In the genomic region with DNA sequence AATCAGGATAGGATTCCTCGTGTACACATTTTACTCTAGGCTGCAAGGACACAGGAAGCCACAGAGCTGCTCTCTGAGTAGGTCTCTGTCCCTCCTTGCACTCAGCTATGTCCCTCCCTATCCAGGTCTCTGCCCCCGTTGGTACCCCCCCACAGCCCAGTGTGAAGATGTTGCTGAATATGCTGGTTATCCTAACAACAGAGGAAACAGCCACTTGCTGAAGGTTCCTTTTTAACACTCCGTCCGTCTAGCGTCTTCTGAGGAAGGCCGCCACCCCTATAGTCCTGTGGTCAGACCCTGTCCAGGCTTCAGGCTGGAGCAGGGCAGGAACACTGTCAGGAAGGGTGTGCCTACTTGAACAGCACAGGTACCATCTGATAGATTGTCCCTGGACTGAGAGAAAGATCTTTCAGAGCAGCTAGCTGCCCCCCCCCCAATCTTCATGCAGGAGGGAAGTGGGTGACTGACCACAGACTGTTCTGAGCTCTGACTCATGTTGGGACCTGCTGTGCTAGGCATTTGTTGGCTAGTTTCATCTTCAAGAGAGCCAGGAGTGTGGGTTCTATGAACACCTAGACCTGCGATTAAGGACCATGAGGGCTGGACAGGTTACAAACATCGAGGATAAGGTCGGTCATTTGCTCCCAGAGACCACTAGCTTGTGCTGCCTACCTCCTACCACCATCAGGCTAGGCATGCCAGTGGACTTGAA, we compare ENCODE assay signal across 8 mouse cellular contexts. TPM values are rescaled to one million over a fixed set of nuclear protein-coding genes. Genes with fewer than 3 reads are reported as not detected.
DNase-seq lines count a peak whose midpoint lies in the region; ATAC-seq and TF ChIP-seq lines count a peak whose summit lies in the region.

No protein-coding gene starts in this region.

- H3K27ac ChIP-seq in lung, embryonic 15.5 days, result no peak overlapping the region
- peak overlapping the region; percentile 94 for H3K27ac ChIP-seq in bone marrow macrophage, adult 2 months (ENCODE audit: insufficient read depth, low read depth, low read length)
- H3K27ac ChIP-seq in hindbrain, embryonic 15.5 days (replicated peaks), result no peak overlapping the region
- no peak overlapping the region for H3K27ac ChIP-seq in forebrain, embryonic 11.5 days (ENCODE audit: low read depth, low read length)

- TF ChIP-seq CTCF in bone marrow macrophage, adult 2 months (IDR thresholded peaks at IDR 0.05; ENCODE audit: low read depth, low read length), result no peak

- no peaks in the 10 kb centered on the region for H3K27me3 ChIP-seq in lung, embryonic 15.5 days
- H3K27me3 ChIP-seq in hindbrain, embryonic 15.5 days, result no peaks in the 10 kb centered on the region
- no peaks in the 10 kb centered on the region for H3K27me3 ChIP-seq in forebrain, embryonic 11.5 days (ENCODE audit: control insufficient read depth, insufficient read depth, low read length)

- 75% methylated on average over 9 of the region's 9 CpGs for WGBS in lung, embryonic 15.5 days
- 88% methylated on average over 9 of the region's 9 CpGs for WGBS in hindbrain, embryonic 15.5 days
- WGBS in forebrain, embryonic 11.5 days, result 85% methylated on average over 9 of the region's 9 CpGs

- DNase-seq in lung, postnatal 25 days (ENCODE audit: low spot score), result no peak
- peak; percentile 71 to 73 for DNase-seq in natural killer cell, adult 2 months (ENCODE audit: low spot score in 2 of 2)
- DNase-seq in forebrain, embryonic 11.5 days (ENCODE audit: low spot score), result no peak
- no peak for DNase-seq in spleen, postnatal 36 days (ENCODE audit: low spot score in 2 of 2)
- no peak for DNase-seq in embryo, embryonic 9.5 days (ENCODE audit: extremely low spot score)

- H3K36me3 ChIP-seq in lung, embryonic 15.5 days, result no peaks in the 10 kb centered on the region
- H3K36me3 ChIP-seq in hindbrain, embryonic 15.5 days, result no peaks in the 10 kb centered on the region
- no peaks in the 10 kb centered on the region for H3K36me3 ChIP-seq in forebrain, embryonic 11.5 days (ENCODE audit: control insufficient read depth, insufficient read depth, low read length)

- ATAC-seq in lung, embryonic 15.5 days (ENCODE audit: borderline replicate concordance, extremely low read depth, low FRiP score, low TSS enrichment), result no peak
- no peak for ATAC-seq in hindbrain, embryonic 15.5 days (ENCODE audit: low FRiP score, low read depth)
- no peak for ATAC-seq in forebrain, embryonic 11.5 days (replicated peaks; ENCODE audit: low FRiP score)

- H3K4me3 ChIP-seq in lung, embryonic 15.5 days, result peak overlapping the region; percentile 38
- peak overlapping the region; percentile 78 for H3K4me3 ChIP-seq in bone marrow macrophage, adult 2 months (ENCODE audit: insufficient read depth, low read length)
- H3K4me3 ChIP-seq in hindbrain, embryonic 15.5 days, result no peak overlapping the region
- H3K4me3 ChIP-seq in forebrain, embryonic 11.5 days (ENCODE audit: low read depth, low read length), result no peak overlapping the region

- no peaks in the 10 kb centered on the region for H3K4me1 ChIP-seq in lung, embryonic 15.5 days
- H3K4me1 ChIP-seq in bone marrow macrophage, adult 2 months (ENCODE audit: control insufficient read depth, insufficient read depth, low read length), result peaks cover 44% of the 10 kb centered on the region
- H3K4me1 ChIP-seq in hindbrain, embryonic 15.5 days (replicated peaks), result no peaks in the 10 kb centered on the region
- no peaks in the 10 kb centered on the region for H3K4me1 ChIP-seq in forebrain, embryonic 11.5 days (replicated peaks; ENCODE audit: control insufficient read depth, insufficient read depth, low read length)

- no peak for TF ChIP-seq POLR2A in bone marrow macrophage, adult 2 months (IDR thresholded peaks at IDR 0.05; ENCODE audit: borderline replicate concordance, low read depth, low read length)

- peak overlapping the region; percentile 46 for H3K4me2 ChIP-seq in lung, embryonic 15.5 days
- H3K4me2 ChIP-seq in hindbrain, embryonic 15.5 days, result 0 out of 2 replicates have a peak overlapping the region, but pooled peaks have one; percentile 19
- no peak overlapping the region for H3K4me2 ChIP-seq in forebrain, embryonic 11.5 days (ENCODE audit: low read depth, low read length, severe bottlenecking)

- no peak overlapping the region for H3K9ac ChIP-seq in lung, embryonic 15.5 days
- H3K9ac ChIP-seq in hindbrain, embryonic 15.5 days, result no peak overlapping the region
- H3K9ac ChIP-seq in forebrain, embryonic 11.5 days (ENCODE audit: low read length), result no peak overlapping the region

- H3K9me3 ChIP-seq in lung, embryonic 15.5 days, result no peaks in the 10 kb centered on the region
- H3K9me3 ChIP-seq in hindbrain, embryonic 15.5 days, result no peaks in the 10 kb centered on the region
- H3K9me3 ChIP-seq in forebrain, embryonic 11.5 days (ENCODE audit: control insufficient read depth, low read length), result no peaks in the 10 kb centered on the region

RNA-seq across cellular contexts. Expression of gene Inpp5d, which starts 1.2 kb away (rescaled TPM):
- polyA plus RNA-seq in lung, embryonic 15.5 days (2015; fragmentation: Nextera tagmentation; extraction: Ambion mirVana), result 8.7 and 11.8 TPM in 2 replicates
- polyA plus RNA-seq in bone marrow macrophage, adult 2 months (2012; ENCODE audit: insufficient read depth, insufficient read length, missing spikeins), result 174 and 202 TPM in 2 replicates
- 4.1 and 4.7 TPM in 2 replicates for polyA plus RNA-seq in hindbrain, embryonic 15.5 days (2015; fragmentation: Nextera tagmentation; extraction: Ambion mirVana)
- polyA plus RNA-seq in forebrain, embryonic 11.5 days (2014; fragmentation: Nextera tagmentation; extraction: Ambion mirVana), result 3.6 and 5.0 TPM in 2 replicates

RNA-seq across cellular contexts. Expression of gene Ngef, which starts 47.6 kb away (rescaled TPM):
- polyA plus RNA-seq in lung, embryonic 15.5 days (2015; fragmentation: Nextera tagmentation; extraction: Ambion mirVana), result 3.6 and 3.8 TPM in 2 replicates
- not detected in 2 replicates for polyA plus RNA-seq in bone marrow macrophage, adult 2 months (2012; ENCODE audit: insufficient read depth, insufficient read length, missing spikeins)
- polyA plus RNA-seq in hindbrain, embryonic 15.5 days (2015; fragmentation: Nextera tagmentation; extraction: Ambion mirVana), result 21.9 and 27.7 TPM in 2 replicates
- 2.3 and 2.5 TPM in 2 replicates for polyA plus RNA-seq in forebrain, embryonic 11.5 days (2014; fragmentation: Nextera tagmentation; extraction: Ambion mirVana)

Comparison
In these comparisons a context has a peak if more than half of its experiments do, and no peak if none do; other contexts are left out.
1. H3K4me3 ChIP-seq: peak in lung, embryonic 15.5 days (single experiment) and bone marrow macrophage, adult 2 months (single experiment); none in hindbrain, embryonic 15.5 days (single experiment) and forebrain, embryonic 11.5 days (single experiment).
2. DNase-seq: peak in natural killer cell, adult 2 months (2 of 2); none in lung, postnatal 25 days (single experiment), forebrain, embryonic 11.5 days (single experiment), spleen, postnatal 36 days (0 of 2) and embryo, embryonic 9.5 days (single experiment).
3. RNA of gene Inpp5d, which starts 1.2 kb away (polyA plus RNA-seq): 174 to 202 TPM in bone marrow macrophage, adult 2 months; 8.7 to 11.8 TPM in lung, embryonic 15.5 days, 4.1 to 4.7 TPM in hindbrain, embryonic 15.5 days and 3.6 to 5.0 TPM in forebrain, embryonic 11.5 days; every median in the first group is over 10 times any median in the second.